Mouse (Mus musculus): ENCODE data around the gene Kctd11.
A peak's percentile ranks its signal among the peaks of the same experiment; 100 is the strongest.

Gene Kctd11

DNA sequence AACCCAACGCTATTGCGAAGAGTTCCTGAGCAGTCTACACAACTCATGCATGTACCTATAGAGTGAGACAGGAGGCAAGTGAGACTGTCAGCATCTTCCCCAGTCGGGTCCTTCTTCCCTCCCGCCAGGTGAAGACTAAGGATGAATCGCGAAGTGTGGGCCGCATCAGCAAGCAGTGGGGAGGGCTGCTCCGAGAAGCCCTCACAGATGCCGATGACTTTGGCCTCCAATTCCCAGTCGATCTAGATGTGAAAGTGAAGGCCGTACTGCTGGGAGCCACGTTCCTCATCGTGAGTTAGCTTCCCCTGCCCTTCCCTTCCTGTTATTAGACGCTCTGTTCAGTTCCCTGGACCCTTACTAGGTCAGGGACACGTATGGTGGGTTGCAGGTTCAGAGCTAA is 31.3 kb downstream of the Kctd11 start:
- DNase-seq (ENCODE audit: extremely low read depth, insufficient read length, low spot score) = no peak

DNA sequence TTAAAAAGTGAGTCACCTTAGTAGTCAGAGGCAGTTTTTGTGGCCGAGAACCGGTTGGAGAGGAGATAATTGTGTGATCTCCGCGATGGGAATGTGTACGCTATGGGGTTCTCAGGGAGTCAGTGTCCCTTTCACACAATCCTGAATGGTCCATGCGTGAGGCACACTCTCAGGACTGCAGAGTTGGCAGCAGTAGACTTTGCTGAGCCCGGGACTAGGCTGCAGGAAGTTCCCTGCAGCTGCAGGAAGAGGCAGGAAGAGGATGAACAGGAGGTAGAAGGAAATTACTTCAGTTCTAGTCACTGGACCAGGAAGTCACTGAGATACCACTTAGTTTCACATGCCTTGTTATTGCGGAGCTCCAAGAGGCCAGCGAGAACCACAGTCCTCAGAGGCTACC is 32.1 kb downstream of the Kctd11 start:
- DNase-seq (ENCODE audit: extremely low read depth, insufficient read length, low spot score) = no peak

DNA sequence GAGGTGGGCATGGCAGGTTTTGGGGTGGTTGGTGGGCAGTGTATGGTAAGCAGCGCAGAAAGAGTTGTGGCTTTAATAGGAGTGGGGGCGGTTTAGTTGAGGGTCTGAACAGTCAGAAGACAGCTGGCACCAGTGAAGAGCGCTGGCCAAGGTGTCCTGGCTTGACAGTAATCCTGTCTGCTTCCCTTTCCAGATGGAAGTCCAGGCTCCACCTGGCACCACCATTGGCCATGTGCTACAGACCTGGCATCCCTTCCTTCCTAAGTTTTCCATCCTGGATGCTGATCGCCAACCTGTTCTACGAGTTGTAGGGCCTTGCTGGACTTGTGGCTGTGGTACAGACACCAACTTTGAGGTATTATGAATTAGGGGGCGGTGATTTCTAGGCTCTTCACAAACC is 33.2 kb downstream of the Kctd11 start:
- DNase-seq (ENCODE audit: extremely low read depth, insufficient read length, low spot score) = no peak

DNA sequence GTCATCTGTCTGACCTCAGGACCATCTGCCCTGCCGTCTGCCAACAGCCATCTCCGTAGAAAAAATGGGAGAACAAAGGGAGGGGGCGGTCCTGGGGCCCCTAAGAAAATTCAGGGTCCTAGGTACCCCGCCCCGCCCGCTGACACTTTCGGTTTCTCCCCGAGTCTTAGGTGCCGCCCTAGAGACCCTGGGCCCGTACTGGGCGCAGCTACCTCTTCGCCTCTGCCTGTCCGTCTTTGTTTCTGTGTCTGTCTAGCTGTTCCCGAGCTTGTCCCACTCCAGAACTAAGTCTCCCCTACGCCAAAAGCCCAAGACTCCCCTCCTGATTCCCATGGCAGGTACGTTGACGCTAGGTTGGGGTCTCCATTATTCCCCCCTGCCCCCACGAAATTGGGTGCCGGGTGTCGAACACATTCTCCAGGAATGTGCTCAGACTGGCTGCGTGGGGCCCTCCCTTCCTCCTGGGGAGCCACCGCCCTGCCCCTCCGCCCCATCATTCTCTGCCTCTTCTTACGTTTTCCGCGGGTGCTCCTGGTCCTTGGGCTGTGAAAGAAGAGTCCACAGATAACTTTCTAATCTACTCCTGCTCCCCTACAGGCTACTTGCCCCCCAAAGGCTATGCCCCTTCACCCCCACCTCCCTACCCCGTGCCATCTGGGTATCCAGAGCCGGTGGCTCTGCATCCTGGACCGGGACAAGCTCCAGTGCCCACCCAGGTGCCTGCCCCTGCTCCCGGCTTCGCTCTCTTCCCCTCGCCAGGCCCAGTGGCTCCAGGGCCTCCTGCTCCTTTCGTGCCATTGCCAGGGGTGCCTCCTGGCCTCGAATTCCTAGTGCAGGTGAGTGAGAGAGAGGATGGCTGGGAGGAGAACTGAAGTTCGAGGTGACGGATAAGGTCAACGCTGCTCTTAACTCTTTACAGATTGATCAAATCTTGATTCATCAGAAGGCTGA is 34.2 kb downstream of the Kctd11 start:
- peak; percentile 47 for DNase-seq (ENCODE audit: extremely low read depth, insufficient read length, low spot score)

DNA sequence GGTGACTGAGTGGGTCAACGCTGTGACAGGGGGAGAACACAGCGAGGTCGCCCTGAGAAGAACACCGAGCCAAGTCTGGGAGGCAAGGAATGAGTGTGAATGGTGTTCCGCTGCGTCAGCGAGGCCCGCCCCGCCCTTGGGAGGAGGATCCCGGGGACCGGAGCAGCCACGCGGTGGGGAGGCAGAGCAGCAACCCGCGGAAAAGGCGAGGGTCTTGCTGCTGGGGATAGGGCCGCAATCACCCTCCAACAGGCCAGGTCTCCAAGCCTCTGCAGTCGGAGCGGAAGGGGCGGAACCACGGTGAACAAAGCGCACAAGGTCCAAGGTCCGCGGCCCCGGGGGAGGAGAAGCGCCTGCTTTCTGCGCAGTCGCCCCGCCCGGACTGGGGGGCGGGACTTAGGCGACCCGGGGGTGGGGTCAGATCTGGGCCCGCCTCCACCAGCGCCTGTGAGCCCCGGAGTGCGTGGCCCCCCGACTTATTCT is 35.0 kb downstream of the Kctd11 start, which contains the start of gene Plscr3:
Gene Plscr3, plus strand, starts transcription at position 179 of the 483 bp plus-strand sequence.
- DNase-seq (ENCODE audit: extremely low read depth, insufficient read length, low spot score) = peak; percentile 92

DNA sequence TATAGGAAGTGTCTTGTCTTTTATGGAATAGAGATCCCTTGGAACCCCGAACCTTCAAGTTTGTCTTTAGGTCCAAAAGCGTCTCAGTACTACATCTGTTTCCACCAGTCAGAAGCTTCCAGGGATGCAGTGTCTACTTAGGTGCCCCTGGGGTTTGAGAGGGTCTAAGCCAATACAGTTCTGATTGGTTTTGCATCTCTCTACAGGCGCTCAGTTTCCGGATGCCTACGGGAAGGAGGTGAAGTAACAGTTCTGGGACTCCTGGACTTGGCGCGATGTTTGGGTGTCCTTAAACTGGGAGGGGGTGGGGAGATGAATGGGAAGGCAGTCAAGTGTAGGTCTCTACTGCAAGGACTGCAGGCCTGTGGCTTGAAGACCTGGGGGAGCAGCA is 42.5 kb downstream of the Kctd11 start:
- no peak for DNase-seq (ENCODE audit: extremely low read depth, insufficient read length, low spot score)

DNA sequence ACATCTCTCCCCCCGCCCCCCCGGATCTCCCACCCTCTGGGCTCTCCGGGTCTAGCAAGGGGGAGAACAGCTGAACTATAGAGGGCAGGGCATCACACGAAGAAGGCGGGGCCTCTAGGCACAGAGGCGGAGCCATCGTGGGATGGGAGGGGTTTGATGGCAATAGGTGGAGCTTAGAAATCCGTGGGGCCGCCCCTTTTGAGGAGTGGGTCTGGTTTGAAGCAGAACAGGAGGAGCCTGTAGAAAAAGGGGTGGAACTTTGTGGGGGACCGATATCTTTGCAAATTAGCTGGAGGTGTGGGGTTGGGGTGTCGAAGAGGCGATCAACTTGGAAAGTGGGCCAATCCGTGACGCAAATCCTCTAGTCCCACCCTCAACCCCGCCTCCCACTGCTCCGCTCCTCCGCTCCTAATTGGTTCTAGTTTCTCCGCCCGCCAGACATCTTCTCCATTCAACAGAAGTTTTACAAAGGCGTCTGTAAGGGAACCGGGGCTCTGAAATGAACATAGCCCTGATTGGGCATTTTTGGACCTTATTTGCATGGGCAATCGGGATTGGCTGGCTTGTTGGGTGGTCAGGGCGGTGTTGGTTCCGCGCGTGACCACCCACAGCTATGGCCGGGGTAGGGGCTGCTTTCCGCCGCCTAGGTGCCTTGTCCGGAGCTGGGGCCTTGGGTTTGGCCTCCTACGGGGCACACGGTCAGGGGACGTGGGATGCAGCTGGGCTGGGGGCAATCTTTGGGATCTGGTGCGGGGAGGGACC is 43.1 kb downstream of the Kctd11 start, which contains the start of gene Tmem256:
Gene Tmem256, plus strand, starts transcription at position 563 of the 762 bp plus-strand sequence.
- DNase-seq (ENCODE audit: extremely low read depth, insufficient read length, low spot score) = peak; percentile 96

DNA sequence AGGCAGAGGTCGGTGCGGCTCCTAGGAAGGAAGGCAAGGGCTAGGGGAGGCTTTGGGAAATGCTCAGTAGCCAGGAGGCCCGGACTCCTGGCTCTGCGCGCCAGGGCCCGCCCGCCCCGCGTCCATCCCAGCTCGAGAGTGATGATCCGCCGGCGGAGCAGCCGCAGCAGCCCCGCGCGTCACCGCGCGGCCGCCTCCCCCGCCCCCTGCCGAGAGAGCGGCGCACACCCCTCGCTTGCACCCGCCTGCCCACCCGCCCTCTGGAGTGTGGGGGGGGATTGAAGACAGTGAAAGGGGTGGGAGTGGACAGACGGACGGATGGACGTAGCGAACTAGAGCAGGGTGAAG is 43.6 kb downstream of the Kctd11 start, which contains the start of gene Nlgn2:
Gene Nlgn2, minus strand, starts transcription at position 181 of the 348 bp plus-strand sequence.
- DNase-seq (ENCODE audit: extremely low read depth, insufficient read length, low spot score) = no peak

DNA sequence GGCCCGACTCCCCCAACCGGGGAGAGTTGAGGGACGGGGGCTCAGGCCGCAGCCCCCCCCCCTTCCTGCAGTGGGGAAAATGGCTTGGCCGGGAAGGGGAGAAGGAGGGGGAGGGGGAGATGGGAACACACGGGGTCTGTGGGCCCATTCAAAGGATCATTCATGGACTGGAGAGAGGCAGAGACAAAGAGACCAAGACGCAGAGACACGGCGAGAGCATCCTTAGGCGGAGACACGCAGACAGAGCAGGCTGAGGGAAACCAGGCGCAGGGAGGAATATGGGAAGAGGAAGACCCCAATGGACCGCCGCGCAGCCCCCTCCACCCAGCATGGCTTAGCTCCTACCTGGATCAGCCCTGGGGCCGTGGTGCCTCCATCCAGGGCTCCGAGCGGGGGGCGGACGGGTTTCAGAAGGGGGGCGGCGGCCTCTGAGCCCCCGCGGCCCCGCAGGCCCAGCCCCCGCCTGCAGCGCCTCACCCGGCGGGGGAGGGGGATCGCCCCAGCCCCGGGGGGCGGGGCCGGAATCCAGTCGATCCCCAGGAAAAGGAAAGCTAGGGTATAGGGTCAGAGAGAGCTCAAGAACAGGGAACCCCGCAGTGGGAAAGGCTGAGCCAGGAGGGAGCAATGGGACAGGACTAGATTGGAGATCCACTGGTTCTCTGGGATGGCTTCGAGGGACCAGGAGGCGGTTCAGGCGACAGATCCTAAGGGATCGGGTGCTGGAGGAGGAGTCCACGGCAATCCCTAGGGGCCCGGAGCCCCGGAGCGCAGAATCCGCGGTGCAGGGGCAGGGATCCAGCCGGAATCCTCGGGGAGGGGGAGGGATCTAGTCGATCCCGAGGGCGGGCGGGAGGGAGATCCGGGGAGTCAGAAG is 44.3 kb downstream of the Kctd11 start:
- DNase-seq (ENCODE audit: extremely low read depth, insufficient read length, low spot score) = no peak

DNA sequence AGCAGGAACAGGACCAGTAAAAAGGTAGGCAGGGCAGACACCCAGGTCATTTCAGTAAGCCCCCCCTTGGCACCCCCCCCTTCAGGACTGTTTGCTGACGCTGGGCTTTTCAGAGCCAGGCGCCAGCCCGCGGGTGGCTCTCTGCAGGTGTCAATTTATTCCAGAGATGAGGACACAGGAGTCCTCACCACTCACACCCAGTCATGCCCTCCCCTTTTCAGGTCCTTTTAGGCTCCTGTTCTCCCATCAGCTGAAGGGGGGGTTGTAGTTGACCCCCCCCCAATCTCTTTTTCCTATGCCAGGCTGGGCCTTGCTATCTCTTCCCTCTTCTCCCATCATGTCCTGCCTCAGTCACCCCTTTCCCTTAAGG is 45.3 kb downstream of the Kctd11 start:
- DNase-seq (ENCODE audit: extremely low read depth, insufficient read length, low spot score) = no peak

DNA sequence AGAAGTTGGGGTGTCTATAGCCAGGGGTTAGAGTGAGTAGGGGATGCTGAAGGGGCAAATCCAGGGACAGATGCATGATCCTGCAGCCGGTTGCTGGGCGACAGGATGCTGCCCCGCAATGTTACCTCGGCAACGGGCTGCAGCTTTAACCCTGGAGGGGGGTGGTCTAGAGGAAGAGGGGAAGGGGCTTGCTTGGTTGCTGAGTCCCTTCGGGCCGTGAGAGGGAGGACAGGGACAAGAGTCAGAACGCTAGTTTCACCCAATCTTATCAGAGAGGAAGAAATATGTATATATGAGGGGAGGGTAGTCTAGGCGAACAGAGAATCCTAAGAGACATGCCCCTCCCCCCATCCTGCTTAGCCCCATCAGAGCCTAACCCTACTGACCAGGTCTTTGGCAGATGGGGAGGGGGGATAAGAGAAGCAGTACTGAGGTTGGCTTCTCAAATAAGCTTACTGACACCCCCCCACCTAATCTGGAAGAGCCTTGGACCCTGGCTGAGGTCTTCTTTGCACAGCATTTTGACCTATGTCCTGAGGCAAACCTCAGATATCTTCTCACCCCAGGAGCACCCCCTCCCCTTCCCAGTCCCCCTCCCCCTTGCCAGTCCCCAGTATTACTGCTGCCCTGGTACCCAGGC is 45.8 kb downstream of the Kctd11 start:
- no peak for DNase-seq (ENCODE audit: extremely low read depth, insufficient read length, low spot score)

DNA sequence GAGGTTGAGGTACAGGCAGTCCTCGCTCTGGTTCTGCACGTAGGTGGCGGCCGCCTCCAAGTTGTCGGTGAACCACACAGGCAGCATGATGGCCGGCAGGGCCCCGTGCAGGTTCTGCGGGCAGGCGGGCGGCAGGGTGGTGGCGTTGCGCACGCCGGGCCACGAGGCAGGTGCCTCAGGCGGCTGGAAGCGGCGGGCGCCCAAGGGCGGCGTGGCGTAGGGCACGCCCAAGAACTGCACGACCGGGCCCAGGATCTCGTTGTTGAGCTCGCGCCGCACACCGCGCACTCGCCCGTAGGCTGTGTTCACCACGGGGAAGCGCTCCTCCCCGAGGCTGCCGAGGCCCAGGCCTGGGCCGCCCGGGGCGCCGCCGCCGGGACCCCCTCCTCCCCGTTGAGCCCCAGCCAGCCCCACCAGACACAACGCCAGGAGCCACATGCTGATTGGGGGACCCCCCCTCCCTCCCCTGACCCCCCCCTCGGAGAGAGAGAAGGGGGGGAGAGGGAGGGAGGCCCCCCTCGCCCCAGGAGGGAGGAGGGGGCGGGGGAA is 47.1 kb downstream of the Kctd11 start:
- DNase-seq (ENCODE audit: extremely low read depth, insufficient read length, low spot score) = no peak

DNA sequence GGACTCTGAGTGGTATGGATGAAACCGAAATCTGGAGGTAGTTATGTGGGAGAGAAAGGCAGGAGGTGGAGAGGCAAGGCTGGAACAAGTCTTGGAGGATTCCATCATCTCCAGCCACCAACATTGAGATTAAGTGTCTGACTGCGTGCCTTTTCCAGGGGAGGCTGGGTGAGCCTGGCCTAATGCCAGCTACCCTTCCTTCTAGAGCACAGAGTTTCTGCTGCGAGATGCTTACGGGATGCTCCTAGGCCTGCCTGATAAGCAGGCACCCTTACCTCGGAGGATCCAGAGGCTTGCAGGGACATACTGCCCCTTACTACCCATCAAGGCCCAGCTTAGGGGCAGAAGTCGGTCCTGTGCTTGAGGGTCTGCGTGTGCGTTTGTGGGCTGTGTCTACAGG is 47.7 kb downstream of the Kctd11 start:
- no peak for DNase-seq (ENCODE audit: extremely low read depth, insufficient read length, low spot score)

DNA sequence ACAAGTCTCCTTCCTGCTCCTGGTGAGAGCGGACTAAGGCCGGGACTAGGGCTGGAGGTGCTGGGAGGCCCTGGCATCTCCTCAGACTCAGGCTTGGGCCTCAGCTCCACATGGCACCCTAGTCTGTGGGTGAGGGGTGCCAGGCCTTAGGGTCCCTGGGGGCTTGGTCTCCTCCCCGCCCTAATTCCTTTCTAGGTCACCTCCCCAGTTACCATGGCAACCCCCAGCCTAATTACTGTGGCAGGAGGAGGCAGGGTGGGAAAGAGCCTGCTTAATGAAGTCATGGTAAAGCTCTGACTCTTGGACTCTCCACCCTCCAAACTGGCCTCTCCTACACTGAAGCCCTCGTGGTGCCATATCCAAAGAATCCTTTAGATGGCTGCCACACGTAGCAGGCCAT is 52.4 kb downstream of the Kctd11 start:
- no peak for DNase-seq (ENCODE audit: extremely low read depth, insufficient read length, low spot score)
